Mouse (Mus musculus): ENCODE measurements around the gene Cyp2d10.

Gene Cyp2d10

DNA sequence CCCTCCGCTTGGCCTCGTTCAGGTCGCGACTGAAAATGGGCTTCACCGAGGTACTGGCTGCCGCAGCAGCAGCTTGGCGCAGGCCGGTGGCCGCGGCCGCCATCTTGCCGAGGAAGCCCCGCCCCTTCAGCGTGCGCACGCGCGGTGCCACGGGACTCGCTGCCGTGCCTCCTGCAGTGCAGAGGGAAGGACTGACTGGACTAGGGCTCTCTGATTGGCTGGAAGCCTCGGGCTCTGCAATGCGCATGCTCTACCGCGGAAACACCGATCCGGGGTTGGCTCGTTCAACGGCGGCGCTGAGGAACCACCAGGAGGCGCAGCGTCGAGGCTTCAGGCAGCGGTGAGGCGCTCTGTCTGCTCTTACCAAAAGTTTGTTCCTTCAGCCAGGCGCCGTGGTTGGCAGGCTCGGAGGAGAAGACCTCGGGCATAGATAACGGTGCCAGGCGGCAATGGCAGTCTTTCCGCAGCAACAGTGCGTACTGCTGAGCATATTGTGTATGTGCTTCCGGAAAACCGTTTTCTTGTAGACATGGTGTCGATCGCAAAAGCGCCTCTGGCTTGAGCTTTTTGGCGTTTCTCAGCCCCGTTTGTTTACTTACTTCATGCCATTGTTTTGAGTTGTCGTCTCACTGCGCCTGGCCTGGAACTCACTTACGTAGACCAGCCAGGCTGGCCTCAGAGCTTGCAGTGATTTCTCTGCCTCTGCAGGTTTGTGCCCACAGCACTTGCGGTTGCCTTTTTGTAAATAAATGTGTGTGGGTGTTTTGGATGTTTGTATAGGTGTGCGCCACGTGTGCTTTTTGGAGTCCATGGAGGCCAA is 52.7 kb downstream of the Cyp2d10 start, which contains the start of gene Ndufa6:
Gene Ndufa6 (minus strand): TSS at position 197 of the 820 bp plus-strand sequence.
- DNase-seq: peak; percentile 97

DNA sequence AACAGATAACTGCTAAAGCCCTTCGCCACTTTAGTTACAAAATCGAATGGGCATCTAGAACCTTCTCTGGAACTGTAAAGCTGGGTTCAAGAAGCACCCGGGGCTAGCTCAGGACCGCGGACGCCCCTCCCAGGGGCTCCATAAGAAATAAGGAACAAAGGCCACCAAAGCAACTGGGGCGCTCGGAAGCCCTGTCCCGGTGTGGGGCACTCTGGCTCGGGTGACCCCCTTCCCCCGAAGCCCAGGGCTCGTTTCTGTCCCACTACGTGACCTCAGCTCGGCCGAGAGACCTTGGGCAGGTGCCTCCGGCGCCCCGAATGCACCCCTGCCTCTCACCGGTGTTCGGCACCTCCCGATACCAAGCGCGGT is 53.3 kb downstream of the Cyp2d10 start:
- no peak for DNase-seq

DNA sequence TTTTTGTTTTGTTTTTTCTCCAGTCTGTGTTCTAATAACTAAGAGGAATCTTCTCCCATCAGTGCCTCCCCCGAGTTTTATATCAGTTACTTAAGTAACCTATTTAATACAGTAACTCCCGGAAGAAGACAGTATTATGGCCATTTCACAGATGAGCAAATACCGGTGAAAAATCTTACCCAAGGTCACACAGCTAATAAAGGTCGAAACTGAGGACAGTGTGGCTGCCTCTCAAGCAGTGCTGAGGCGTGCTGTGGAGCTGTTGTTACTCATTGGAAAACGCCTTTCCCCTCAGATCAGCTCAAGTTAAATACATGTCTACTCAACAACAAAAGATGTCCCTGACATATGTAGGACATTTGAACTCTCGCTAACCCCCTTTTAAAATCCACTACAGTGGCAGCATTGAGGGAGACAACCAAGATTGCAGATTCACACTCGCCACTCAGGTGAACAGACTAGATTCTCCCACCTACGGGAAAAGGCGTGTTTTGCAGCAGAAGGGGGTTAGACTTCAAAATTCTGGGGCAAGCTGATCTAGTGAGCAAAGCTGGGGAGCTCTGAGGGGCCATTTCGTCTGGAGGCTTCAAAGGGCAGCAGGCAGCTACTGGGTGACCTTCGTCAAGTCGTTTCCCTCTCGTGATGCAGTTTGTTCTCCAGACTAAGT is 53.8 kb downstream of the Cyp2d10 start:
- DNase-seq: peak; percentile 36

Data from kidney, adult 11 months (tissue).